Mouse (Mus musculus): Measurements from ENCODE around the gene Tmem132c.

GRCm38 (mm10) chr5:127305312-127305711 lies 63.7 kb downstream of the Tmem132c start:
- TF ChIP-seq POLR2A (IDR thresholded peaks at IDR 0.05; ENCODE audit: low read depth, low read length) = no peak
- TF ChIP-seq CTCF (IDR thresholded peaks at IDR 0.05; ENCODE audit: extremely low read depth, insufficient read length, insufficient replicate concordance, low read depth, low read length) = no peak

Data from small intestine, adult 2 months (tissue).